Mouse (Mus musculus): ENCODE data around the gene Antxrl.

DNA sequence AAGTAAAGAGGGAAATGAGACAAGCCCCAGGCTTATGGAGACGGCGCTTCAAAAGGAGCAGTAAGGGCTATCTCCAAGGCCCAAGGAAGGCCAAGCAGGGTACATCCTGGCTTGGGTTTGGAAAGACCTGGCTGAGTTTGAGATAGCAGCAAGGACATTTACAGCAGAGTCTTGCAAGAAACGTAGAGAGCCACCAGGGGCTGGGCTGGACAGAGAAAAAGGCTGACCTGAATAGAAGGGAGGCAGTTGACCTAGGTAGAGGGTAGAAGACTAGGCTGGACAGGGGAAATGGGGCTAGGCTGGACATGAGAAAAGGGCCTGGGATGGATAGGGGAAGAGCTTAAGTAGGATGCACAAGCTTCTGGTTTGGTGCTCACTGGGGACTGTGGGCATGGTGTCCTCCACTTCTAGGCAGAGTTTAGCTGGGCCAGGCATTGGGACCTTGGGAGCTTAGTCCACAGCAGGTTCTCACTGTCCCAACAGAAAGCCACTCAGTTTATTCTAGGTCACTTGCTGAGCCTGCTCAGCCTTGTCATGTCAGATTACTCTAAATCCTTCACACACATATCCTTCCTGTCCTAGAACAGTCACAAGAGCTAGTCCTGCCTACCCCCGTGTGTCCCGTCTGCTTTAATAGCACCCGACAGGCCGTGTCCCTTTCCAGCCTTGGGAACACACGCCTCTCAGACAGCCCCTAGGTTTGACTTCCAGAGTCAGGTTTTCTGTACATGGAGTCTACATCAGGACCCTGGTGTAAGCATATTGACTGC, 18.5 kb upstream of the Antxrl start:
- no peak for TF ChIP-seq POLR2A (IDR thresholded peaks at IDR 0.05; ENCODE audit: insufficient read depth, low read depth, low read length)
- TF ChIP-seq CTCF (IDR thresholded peaks at IDR 0.05; ENCODE audit: insufficient read depth, low read depth, low read length) = no peak
